Mouse (Mus musculus) megakaryocyte-erythroid progenitor cell, adult 5-6 weeks (primary cell): ENCODE data around the gene Nup205. TPM values are rescaled to one million over a fixed set of nuclear protein-coding genes. Genes with fewer than 3 reads are reported as not detected.

Experiments used
- ATAC-seq: replicated peaks from 2 replicates; pipeline ENCODE4 v1.8.0; 2016; ENCODE audit warnings: mild to moderate bottlenecking, inconsistent platforms; ENCODE audit not compliant: severe bottlenecking, poor library complexity, low FRiP score, low TSS enrichment
- total RNA-seq, 2 experiments: library from RNA; stranded (forward) in 1 of 2; stranded (reverse) in 1 of 2; fragments of 200-1000, 215-1000 nt in 1 of 2; fragments of >200 nt in 1 of 2; fragmentation: Nextera tagmentation in 1 of 2; gene quantifications; 2 replicates each; pipeline ENCODE4 v1.2.3; 2014 to 2017

Gene Nup205
- total RNA-seq, 2 experiments from 2014 or later, result 73.9 to 110 TPM

- no peak for ATAC-seq
Observed at GRCm38 (mm10) chr6:35243252-35243651, 66.0 kb downstream of the Nup205 start.

- ATAC-seq, result no peak
Observed at GRCm38 (mm10) chr6:35243989-35244388, 66.8 kb downstream of the Nup205 start.

- peak; percentile 50 for ATAC-seq
Observed at GRCm38 (mm10) chr6:35245086-35245485, 67.9 kb downstream of the Nup205 start.

GRCm38 (mm10) chr6:35251807-35252476 is 74.7 kb downstream of the Nup205 start:
- ATAC-seq, result no peak

- peak; percentile 71 for ATAC-seq
Observed at GRCm38 (mm10) chr6:35252477-35253346, 75.5 kb downstream of the Nup205 start.

- no peak for ATAC-seq
Observed at GRCm38 (mm10) chr6:35253474-35253873, 76.3 kb downstream of the Nup205 start.

- ATAC-seq, result peak; percentile 60
Observed at GRCm38 (mm10) chr6:35254136-35254904, 77.1 kb downstream of the Nup205 start.

- ATAC-seq, result no peak
Observed at GRCm38 (mm10) chr6:35255017-35255416, 77.8 kb downstream of the Nup205 start.

GRCm38 (mm10) chr6:35256691-35257090 is 79.5 kb downstream of the Nup205 start:
- peak; percentile 69 for ATAC-seq

- no peak for ATAC-seq
Observed at GRCm38 (mm10) chr6:35257626-35258190, 80.5 kb downstream of the Nup205 start.

GRCm38 (mm10) chr6:35258922-35259321 is 81.7 kb downstream of the Nup205 start:
- ATAC-seq, result no peak

- ATAC-seq, result no peak
Observed at GRCm38 (mm10) chr6:35259526-35259925, 82.3 kb downstream of the Nup205 start.

- no peak for ATAC-seq
Observed at GRCm38 (mm10) chr6:35260531-35260930, 83.3 kb downstream of the Nup205 start.

GRCm38 (mm10) chr6:35265580-35266278 is 88.5 kb downstream of the Nup205 start:
- no peak for ATAC-seq

GRCm38 (mm10) chr6:35268711-35269110 is 91.5 kb downstream of the Nup205 start:
- ATAC-seq, result no peak

- no peak for ATAC-seq
Observed at GRCm38 (mm10) chr6:35269643-35270042, 92.4 kb downstream of the Nup205 start.

- ATAC-seq, result no peak
Observed at GRCm38 (mm10) chr6:35271094-35271855, 94.1 kb downstream of the Nup205 start.
